In the genomic region with DNA sequence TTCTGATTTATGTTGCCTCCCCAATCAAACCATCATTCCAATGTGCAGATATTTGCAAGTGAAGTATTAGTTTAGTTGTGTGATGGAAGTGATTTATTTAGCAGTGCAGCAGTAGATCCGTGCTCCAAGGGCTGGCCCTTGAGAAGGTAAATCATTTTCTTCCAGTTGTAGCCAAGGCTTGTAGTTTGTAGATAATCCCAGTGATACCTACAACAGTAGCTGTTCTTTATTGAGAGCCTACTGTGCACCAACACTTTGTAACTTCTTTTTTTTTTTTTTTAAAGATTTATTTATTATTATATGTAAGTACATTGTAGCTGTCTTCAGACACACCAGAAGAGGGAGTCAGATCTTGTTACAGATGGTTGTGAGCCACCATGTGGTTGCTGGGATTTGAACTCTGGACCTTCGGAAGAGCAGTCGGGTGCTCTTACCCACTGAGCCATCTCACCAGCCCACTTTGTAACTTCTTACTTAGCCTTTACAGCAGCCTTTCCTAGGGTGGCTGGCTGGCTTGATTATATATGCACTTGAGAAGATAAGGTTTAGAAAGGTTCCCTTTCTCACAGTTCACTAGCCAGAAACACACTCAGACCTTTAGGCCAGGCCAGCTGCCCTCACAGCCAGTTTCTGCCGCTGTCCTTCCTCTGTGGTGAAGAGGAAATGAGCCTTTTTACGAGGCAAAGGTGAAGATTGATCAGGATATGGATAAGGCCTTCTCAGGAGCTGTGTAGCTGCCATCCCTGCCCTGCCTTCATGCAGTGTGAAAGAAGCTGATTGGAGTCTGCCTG, we compare ENCODE assay signal across 1 mouse cellular context.
TF ChIP-seq lines count a peak whose summit lies in the region.

No protein-coding gene starts in this region.

TF ChIP-seq in MEL, 35 proteins besides CTCF, POLR2A, EP300 and RAD21 (continued from another document):
- peak; percentile 90 for TF ChIP-seq ZKSCAN1 (IDR thresholded peaks at IDR 0.05; ENCODE audit: low read depth, low read length)
- TF ChIP-seq ZC3H11A (IDR thresholded peaks at IDR 0.05; ENCODE audit: low read depth, low read length), result no peak
- TF ChIP-seq ELF1 (IDR thresholded peaks at IDR 0.05; ENCODE audit: low read depth, low read length), result no peak
- no peak for TF ChIP-seq GABPA (IDR thresholded peaks at IDR 0.05; ENCODE audit: low read depth, low read length)
- no peak for TF ChIP-seq MAX (IDR thresholded peaks at IDR 0.05; ENCODE audit: low read length)
- no peak for TF ChIP-seq MAZ (IDR thresholded peaks at IDR 0.05; ENCODE audit: low read depth, low read length)
- TF ChIP-seq HCFC1 (IDR thresholded peaks at IDR 0.05; ENCODE audit: low read depth, low read length), result no peak
- TF ChIP-seq CHD1 (IDR thresholded peaks at IDR 0.05; ENCODE audit: low read depth, low read length), result no peak
- no peak for TF ChIP-seq NELFE (IDR thresholded peaks at IDR 0.05; ENCODE audit: low read depth, low read length)
- TF ChIP-seq E2F4 (IDR thresholded peaks at IDR 0.05; ENCODE audit: borderline replicate concordance, low read depth, low read length), result no peak
- TF ChIP-seq BHLHE40 (IDR thresholded peaks at IDR 0.05; ENCODE audit: borderline replicate concordance, low read depth, low read length), result no peak
- TF ChIP-seq GATA1 (IDR thresholded peaks at IDR 0.05; ENCODE audit: low read depth, low read length), result 0 out of 2 replicates have a peak, but pooled peaks have one; percentile 14
- TF ChIP-seq ETS1 (IDR thresholded peaks at IDR 0.05; ENCODE audit: low read depth, low read length), result no peak
- no peak for TF ChIP-seq POLR2AphosphoS5 (IDR thresholded peaks at IDR 0.05; ENCODE audit: borderline replicate concordance, low read depth, low read length)
- no peak for TF ChIP-seq SMC3 (IDR thresholded peaks at IDR 0.05; ENCODE audit: low read depth, low read length)
- no peak for TF ChIP-seq KAT2A (conservative IDR thresholded peaks at IDR 0.05; ENCODE audit: low read depth, low read length)
- TF ChIP-seq CHD2 (IDR thresholded peaks at IDR 0.05; ENCODE audit: low read length), result no peak
- TF ChIP-seq NRF1 (IDR thresholded peaks at IDR 0.05; ENCODE audit: insufficient read depth, low read depth, low read length, poor library complexity, severe bottlenecking), result no peak
- TF ChIP-seq MYB (IDR thresholded peaks at IDR 0.05; ENCODE audit: low read depth, low read length), result no peak
- TF ChIP-seq TAL1 (IDR thresholded peaks at IDR 0.05; ENCODE audit: low read length), result no peak
- TF ChIP-seq MXI1 (IDR thresholded peaks at IDR 0.05; ENCODE audit: low read depth, low read length), result no peak
- no peak for TF ChIP-seq MYC (IDR thresholded peaks at IDR 0.05; ENCODE audit: low read depth, low read length)
- TF ChIP-seq POLR2AphosphoS2 (IDR thresholded peaks at IDR 0.05; ENCODE audit: low read length), result no peak
- no peak for TF ChIP-seq ZMIZ1 (IDR thresholded peaks at IDR 0.05; ENCODE audit: low read depth, low read length)
- peak; percentile 97 for TF ChIP-seq TBP (IDR thresholded peaks at IDR 0.05; ENCODE audit: low read depth, low read length)
- no peak for TF ChIP-seq TCF12 (IDR thresholded peaks at IDR 0.05; ENCODE audit: low read depth, low read length)
- TF ChIP-seq ZNF384 (IDR thresholded peaks at IDR 0.05; ENCODE audit: low read depth, low read length), result peak; percentile 83
- TF ChIP-seq JUND (IDR thresholded peaks at IDR 0.05; ENCODE audit: low read depth, low read length), result no peak
- TF ChIP-seq USF1 (IDR thresholded peaks at IDR 0.05; ENCODE audit: low read depth, low read length), result no peak
- no peak for TF ChIP-seq SIN3A (IDR thresholded peaks at IDR 0.05; ENCODE audit: low read length)
- TF ChIP-seq UBTF (IDR thresholded peaks at IDR 0.05; ENCODE audit: borderline replicate concordance, insufficient read depth, low read depth, low read length), result no peak
